Mouse (Mus musculus): Measurements from ENCODE around the gene Col6a5. TPM values are rescaled to one million over a fixed set of nuclear protein-coding genes. Genes with fewer than 3 reads are reported as not detected.

Gene Col6a5
- total and polyA plus RNA-seq, 2 experiments from 2014 or later: 0.40 to 1.3 TPM

DNA sequence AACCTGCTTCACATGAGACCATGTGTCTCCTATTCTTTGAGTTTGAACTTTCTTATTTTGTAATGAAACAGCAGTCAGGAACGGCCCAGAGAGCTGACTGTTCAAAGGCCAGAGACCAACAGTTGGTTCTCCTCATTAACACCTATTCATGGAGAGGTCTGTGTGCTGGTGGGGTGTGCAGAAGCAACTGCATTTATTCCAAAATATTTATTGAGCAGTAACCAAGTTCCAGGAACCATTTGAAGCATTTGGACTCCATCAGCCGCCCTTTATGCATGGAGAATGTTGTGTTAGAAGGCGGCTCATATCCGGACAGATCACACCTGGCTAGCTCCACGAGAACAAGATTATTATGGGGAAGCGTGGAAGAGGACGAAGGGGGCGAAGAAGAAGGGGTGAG, 18.0 kb upstream of the Col6a5 start:
- no peak overlapping the region for H3K4me2 ChIP-seq (ENCODE audit: low read depth)
- H3K36me3 ChIP-seq (ENCODE audit: insufficient read depth): no peaks in the 10 kb centered on the region
- H3K9me3 ChIP-seq (ENCODE audit: low read length): no peaks in the 10 kb centered on the region
- H3K9ac ChIP-seq: no peak overlapping the region
- H3K27me3 ChIP-seq (ENCODE audit: insufficient read depth, low read length): no peaks in the 10 kb centered on the region
- 94% methylated on average over 8 of the region's 8 CpGs for WGBS
- no peaks in the 10 kb centered on the region for H3K4me1 ChIP-seq (ENCODE audit: insufficient read depth)
- TF ChIP-seq CTCF (IDR thresholded peaks at IDR 0.05; ENCODE audit: low read depth): no peak
- H3K27ac ChIP-seq (ENCODE audit: low read depth, low read length): no peak overlapping the region
- DNase-seq: no peak
- no peak for ATAC-seq
- H3K4me3 ChIP-seq (ENCODE audit: low read depth, low read length): no peak overlapping the region

DNA sequence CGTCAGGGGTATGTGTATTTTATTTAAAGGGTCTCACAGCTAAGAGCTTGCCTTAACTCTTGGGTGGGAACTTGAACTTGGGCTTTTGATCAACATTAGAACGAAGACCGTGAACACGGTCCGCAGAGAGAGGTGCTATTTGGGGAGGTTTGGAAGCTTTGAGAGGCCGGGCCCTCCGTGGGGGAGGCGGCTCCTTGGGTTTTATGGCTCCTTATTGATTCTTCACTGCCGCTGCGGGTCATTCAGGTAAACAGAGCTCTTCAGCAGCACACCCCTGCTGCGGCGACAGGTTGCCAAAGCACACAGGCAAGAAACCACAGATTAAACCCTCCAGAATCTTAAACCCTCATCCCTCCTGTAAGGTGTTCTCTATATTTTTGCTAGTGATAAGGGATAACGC, 16.4 kb upstream of the Col6a5 start:
- Histone ChIP-seq H3K9ac (no peak overlapping the region), H3K4me3 (ENCODE audit: low read depth, low read length) (no peak overlapping the region), H3K4me1 (ENCODE audit: insufficient read depth) (no peaks in the 10 kb centered on the region), H3K4me2 (ENCODE audit: low read depth) (no peak overlapping the region), H3K27ac (ENCODE audit: low read depth, low read length) (no peak overlapping the region), H3K27me3 (ENCODE audit: insufficient read depth, low read length) (no peaks in the 10 kb centered on the region), H3K36me3 (ENCODE audit: insufficient read depth) (no peaks in the 10 kb centered on the region), H3K9me3 (ENCODE audit: low read length) (no peaks in the 10 kb centered on the region)
- 26% methylated on average over 13 of the region's 13 CpGs for WGBS
- DNase-seq: no peak
- TF ChIP-seq CTCF (IDR thresholded peaks at IDR 0.05; ENCODE audit: low read depth): no peak
- ATAC-seq: no peak

DNA sequence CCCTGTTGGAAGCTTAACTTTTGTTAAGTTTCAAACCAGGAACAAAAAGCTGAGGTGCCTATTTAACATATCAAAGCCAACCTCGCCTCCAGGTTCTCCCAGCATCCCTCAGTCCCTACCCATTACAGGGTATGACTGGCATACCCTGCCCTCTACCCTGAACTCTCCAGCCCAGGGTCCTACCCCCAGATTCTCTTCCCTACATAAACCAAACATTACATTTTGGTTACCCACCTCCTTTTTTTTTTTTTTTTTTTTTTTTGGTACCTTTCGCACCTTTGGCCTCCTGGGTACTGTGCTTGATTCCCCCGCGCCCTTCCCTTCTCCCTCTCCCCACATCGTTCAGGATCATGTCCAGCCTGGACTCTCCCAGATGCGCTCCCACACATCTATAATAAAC, 15.9 kb upstream of the Col6a5 start:
- Histone ChIP-seq H3K36me3 (ENCODE audit: insufficient read depth) (no peaks in the 10 kb centered on the region), H3K27me3 (ENCODE audit: insufficient read depth, low read length) (no peaks in the 10 kb centered on the region), H3K4me1 (ENCODE audit: insufficient read depth) (no peaks in the 10 kb centered on the region), H3K4me2 (ENCODE audit: low read depth) (no peak overlapping the region), H3K27ac (ENCODE audit: low read depth, low read length) (no peak overlapping the region), H3K4me3 (ENCODE audit: low read depth, low read length) (no peak overlapping the region), H3K9me3 (ENCODE audit: low read length) (no peaks in the 10 kb centered on the region), H3K9ac (no peak overlapping the region)
- 57% methylated on average over 6 of the region's 6 CpGs for WGBS
- ATAC-seq (no peak), DNase-seq (no peak)
- TF ChIP-seq CTCF (IDR thresholded peaks at IDR 0.05; ENCODE audit: low read depth): no peak

DNA sequence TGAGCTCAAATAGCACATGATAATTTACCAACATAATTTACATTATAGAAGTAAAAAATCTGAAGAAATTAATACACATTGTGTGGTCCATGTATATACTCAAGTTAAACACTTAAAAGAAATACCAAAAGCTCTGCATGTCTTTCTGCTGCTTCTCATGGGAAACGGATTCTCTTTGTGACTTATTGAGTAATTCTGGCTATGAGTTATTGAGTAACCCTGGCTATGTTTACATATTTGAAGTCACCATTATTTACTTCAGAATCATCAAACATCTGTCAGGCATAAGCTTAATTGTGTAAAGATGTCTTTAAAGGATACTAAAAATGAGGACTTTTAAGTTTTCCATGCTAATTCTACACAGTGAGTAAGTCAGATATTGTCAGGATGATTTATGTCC, 13.3 kb upstream of the Col6a5 start:
- Histone ChIP-seq H3K4me3 (ENCODE audit: low read depth, low read length) (no peak overlapping the region), H3K27me3 (ENCODE audit: insufficient read depth, low read length) (no peaks in the 10 kb centered on the region), H3K9me3 (ENCODE audit: low read length) (no peaks in the 10 kb centered on the region), H3K36me3 (ENCODE audit: insufficient read depth) (no peaks in the 10 kb centered on the region), H3K9ac (no peak overlapping the region), H3K4me1 (ENCODE audit: insufficient read depth) (no peaks in the 10 kb centered on the region), H3K4me2 (ENCODE audit: low read depth) (no peak overlapping the region), H3K27ac (ENCODE audit: low read depth, low read length) (no peak overlapping the region)
- DNase-seq (no peak), ATAC-seq (no peak)
- no peak for TF ChIP-seq CTCF (IDR thresholded peaks at IDR 0.05; ENCODE audit: low read depth)
- 88% methylated on average over 1 of the region's 1 CpGs for WGBS

DNA sequence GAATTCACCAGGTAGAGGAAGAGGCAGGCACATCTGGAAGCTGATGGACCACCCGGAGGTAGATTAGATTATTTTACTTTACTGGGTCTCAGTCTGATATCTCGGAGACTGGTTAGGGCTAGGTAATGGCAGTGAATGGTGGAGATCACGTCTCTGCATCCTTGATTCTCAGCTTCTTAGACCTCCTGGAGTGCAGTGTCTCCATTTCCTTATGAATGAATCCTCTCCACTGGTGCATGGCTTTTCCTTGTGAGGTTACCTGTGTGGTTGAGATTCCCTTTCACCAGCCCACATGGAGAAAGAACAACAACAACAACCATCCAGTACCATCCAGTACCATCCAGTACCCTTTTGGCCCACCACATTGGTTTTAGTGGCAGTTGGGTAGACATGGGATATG, 11.6 kb upstream of the Col6a5 start:
- Histone ChIP-seq H3K4me2 (ENCODE audit: low read depth) (no peak overlapping the region), H3K36me3 (ENCODE audit: insufficient read depth) (no peaks in the 10 kb centered on the region), H3K9ac (no peak overlapping the region), H3K4me1 (ENCODE audit: insufficient read depth) (no peaks in the 10 kb centered on the region), H3K27ac (ENCODE audit: low read depth, low read length) (no peak overlapping the region), H3K27me3 (ENCODE audit: insufficient read depth, low read length) (no peaks in the 10 kb centered on the region), H3K9me3 (ENCODE audit: low read length) (no peaks in the 10 kb centered on the region), H3K4me3 (ENCODE audit: low read depth, low read length) (no peak overlapping the region)
- WGBS: 84% methylated on average over 3 of the region's 3 CpGs
- DNase-seq (no peak), ATAC-seq (no peak)
- TF ChIP-seq CTCF (IDR thresholded peaks at IDR 0.05; ENCODE audit: low read depth): no peak

DNA sequence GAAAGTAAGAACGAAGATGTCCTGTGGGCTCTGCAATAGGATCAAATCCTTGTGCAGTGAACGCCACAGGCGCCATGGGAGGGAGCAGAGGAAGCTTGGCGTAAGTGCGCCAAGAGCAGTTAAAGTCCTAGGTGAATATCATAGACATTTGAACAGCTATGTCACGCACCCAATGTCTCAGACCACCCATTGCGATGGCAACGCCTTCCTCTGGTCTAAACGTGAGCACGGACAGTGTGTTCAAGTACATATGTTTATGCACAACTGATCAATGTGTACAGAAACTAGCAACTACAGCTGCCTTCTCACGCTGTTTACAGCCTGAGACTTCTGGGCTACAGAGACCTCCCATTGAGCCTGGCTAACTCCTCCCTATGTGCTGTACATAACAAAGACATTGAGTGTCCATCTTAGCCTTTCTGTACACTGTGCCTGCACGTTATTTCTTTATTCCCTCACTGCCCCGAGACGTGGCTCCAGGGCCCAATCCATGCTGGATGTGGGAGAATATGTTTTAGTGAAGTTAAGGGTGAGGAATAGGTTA, 11.0 kb upstream of the Col6a5 start:
- no peak for TF ChIP-seq CTCF (IDR thresholded peaks at IDR 0.05; ENCODE audit: low read depth)
- Histone ChIP-seq H3K27ac (ENCODE audit: low read depth, low read length) (no peak overlapping the region), H3K36me3 (ENCODE audit: insufficient read depth) (no peaks in the 10 kb centered on the region), H3K4me2 (ENCODE audit: low read depth) (no peak overlapping the region), H3K9ac (no peak overlapping the region), H3K27me3 (ENCODE audit: insufficient read depth, low read length) (no peaks in the 10 kb centered on the region), H3K4me1 (ENCODE audit: insufficient read depth) (no peaks in the 10 kb centered on the region), H3K4me3 (ENCODE audit: low read depth, low read length) (no peak overlapping the region), H3K9me3 (ENCODE audit: low read length) (no peaks in the 10 kb centered on the region)
- DNase-seq: no peak
- no peak for ATAC-seq
- 91% methylated on average over 14 of the region's 14 CpGs for WGBS

DNA sequence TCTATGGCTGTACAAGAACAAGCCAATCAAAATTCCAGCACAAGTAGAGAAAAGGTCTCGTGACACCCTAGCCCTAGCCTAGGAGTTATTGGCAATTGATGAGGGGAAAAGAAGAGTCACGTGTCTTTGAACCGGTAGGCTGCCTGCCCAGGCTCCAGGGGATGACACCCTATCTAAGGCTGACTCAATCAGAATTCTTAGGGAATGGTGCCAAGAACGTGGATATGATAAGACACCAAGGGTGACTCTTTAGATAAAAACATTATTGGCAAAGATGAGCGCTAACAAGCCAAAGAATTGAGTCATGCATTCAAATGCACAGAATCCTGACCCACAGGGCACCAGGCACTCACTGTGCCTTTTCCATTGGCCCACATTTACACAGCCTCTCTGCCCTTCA, 10.5 kb upstream of the Col6a5 start:
- no peak for ATAC-seq
- Histone ChIP-seq H3K4me1 (ENCODE audit: insufficient read depth) (no peaks in the 10 kb centered on the region), H3K4me3 (ENCODE audit: low read depth, low read length) (no peak overlapping the region), H3K27me3 (ENCODE audit: insufficient read depth, low read length) (no peaks in the 10 kb centered on the region), H3K9me3 (ENCODE audit: low read length) (no peaks in the 10 kb centered on the region), H3K27ac (ENCODE audit: low read depth, low read length) (no peak overlapping the region), H3K4me2 (ENCODE audit: low read depth) (no peak overlapping the region), H3K9ac (no peak overlapping the region), H3K36me3 (ENCODE audit: insufficient read depth) (no peaks in the 10 kb centered on the region)
- TF ChIP-seq CTCF (IDR thresholded peaks at IDR 0.05; ENCODE audit: low read depth): no peak
- WGBS: 82% methylated on average over 5 of the region's 5 CpGs
- no peak for DNase-seq

DNA sequence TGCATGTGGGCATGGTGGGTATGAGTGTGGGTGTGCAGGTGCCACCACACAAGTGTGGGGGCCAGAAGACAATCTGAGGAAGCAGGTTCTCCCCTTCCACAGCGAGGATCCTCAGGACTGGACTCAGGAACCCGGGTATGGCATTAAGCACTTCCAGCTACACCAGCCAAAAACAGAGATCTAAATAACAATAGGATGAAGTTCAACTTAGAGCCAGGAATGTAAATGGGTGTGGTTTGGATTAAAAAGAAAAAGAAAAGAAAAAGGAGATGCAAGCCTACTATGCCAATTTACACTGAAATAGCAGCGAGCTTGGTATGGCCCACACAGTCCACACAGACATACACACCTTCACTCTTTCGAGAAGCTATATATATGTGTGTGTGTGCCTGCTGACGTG, 7.5 kb upstream of the Col6a5 start:
- no peaks in the 10 kb centered on the region for H3K4me1 ChIP-seq (ENCODE audit: insufficient read depth)
- H3K4me3 ChIP-seq (ENCODE audit: low read depth, low read length): no peak overlapping the region
- WGBS: 66% methylated on average over 5 of the region's 5 CpGs
- no peak for ATAC-seq
- no peaks in the 10 kb centered on the region for H3K9me3 ChIP-seq (ENCODE audit: low read length)
- no peak for TF ChIP-seq CTCF (IDR thresholded peaks at IDR 0.05; ENCODE audit: low read depth)
- no peak for DNase-seq
- H3K4me2 ChIP-seq (ENCODE audit: low read depth): no peak overlapping the region
- no peaks in the 10 kb centered on the region for H3K36me3 ChIP-seq (ENCODE audit: insufficient read depth)
- no peak overlapping the region for H3K27ac ChIP-seq (ENCODE audit: low read depth, low read length)
- no peaks in the 10 kb centered on the region for H3K27me3 ChIP-seq (ENCODE audit: insufficient read depth, low read length)
- H3K9ac ChIP-seq: no peak overlapping the region

Data from forebrain, postnatal 0 days (tissue).